Mouse (Mus musculus) limb, embryonic 10.5 days (tissue): ENCODE data around the gene Rps18. TPM values are rescaled to one million over a fixed set of nuclear protein-coding genes. Genes with fewer than 3 reads are reported as not detected.

Experiments
- DNase-seq: peaks from one replicate; pipeline ENCODE4 v3.0.0-alpha.2; 2017; ENCODE audit warnings: low spot score
- H3K27ac ChIP-seq: fragments of 300-500 bp; sonication (generic); 2 replicates; pipeline ENCODE4 v1.5.1; 2016; ENCODE audit warnings: mild to moderate bottlenecking
- H3K27me3 ChIP-seq: fragments of 300-500 bp; sonication (generic); 2 replicates; pipeline ENCODE4 v1.6.1; 2016; ENCODE audit warnings: low read depth, mild to moderate bottlenecking; ENCODE audit not compliant: poor library complexity, severe bottlenecking
- H3K36me3 ChIP-seq: fragments of 300-500 bp; sonication (generic); 2 replicates; pipeline ENCODE4 v1.6.1; 2016; ENCODE audit warnings: mild to moderate bottlenecking, moderate library complexity
- H3K4me1 ChIP-seq: fragments of 300-500 bp; sonication (generic); 2 replicates; pipeline ENCODE4 v1.6.1; 2016
- H3K4me3 ChIP-seq: fragments of 300-500 bp; sonication (generic); 2 replicates; pipeline ENCODE4 v1.5.1; 2016; ENCODE audit warnings: mild to moderate bottlenecking, moderate library complexity
- H3K9me3 ChIP-seq: fragments of 300-500 bp; sonication (generic); replicated peaks from 2 replicates; pipeline ENCODE4 v1.6.1; 2016; ENCODE audit warnings: mild to moderate bottlenecking
- WGBS: fragments of 180-500 bp; shearing (Covaris S2); methylation state at CpG from one replicate; pipeline ENCODE4 v1.1.7; 2016; 5-methylcytosine and 5-hydroxymethylcytosine counted together
- polyA plus RNA-seq: library from polyadenylated mRNA; unstranded; fragments of >200 nt; fragmentation: Nextera tagmentation; extraction: Ambion mirVana; gene quantifications from 2 replicates; pipeline ENCODE4 v1.2.1, GENCODE M21; 2016

Gene Rps18
- polyA plus RNA-seq, 1 experiment from 2014 or later = 1,605 TPM

DNA sequence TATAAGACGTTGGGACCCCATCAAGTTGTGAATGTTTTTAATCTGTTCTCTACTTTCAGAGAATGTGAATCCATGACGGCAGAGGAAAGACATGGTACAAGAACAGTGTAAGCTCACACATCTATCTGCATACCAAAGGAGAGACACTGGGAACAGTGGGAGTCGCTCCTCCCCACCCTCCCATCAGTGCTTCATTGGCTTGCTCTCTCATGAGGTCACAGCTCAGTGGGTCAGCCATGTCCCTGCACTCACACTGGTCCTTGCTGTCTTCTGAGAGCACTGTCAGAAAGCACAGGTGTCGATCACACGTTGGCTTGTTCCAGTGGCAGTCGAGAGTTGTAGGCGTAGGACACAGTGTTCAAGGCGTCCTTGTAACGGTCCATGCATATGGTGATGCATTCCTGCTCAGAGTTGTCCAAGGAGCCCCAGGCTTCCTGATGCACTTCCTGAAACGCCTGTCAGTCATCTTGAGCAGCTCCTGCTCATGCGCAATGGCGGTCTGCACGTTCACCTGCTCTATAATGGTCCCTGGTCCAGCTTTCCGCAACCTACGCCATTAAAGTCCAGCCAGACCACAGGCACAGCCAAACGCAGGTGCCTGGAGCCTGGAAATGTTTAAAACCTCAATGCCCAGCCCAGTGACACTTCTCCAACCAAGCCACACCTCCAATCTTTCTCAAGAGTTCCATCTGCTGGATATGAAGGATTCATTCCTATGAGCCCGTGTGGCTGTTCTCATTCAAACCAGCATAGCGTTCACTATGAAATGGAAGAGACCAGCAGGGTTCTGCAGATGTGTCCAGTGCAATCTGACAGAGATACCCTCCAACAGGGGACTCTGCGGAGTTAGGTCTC is 24.6 kb upstream of the Rps18 start:
- 80% methylated on average over 19 of the region's 19 CpGs for WGBS
- Histone ChIP-seq H3K27ac (peak overlapping the region; percentile 91), H3K36me3 (no peaks in the 10 kb centered on the region), H3K9me3 (no peaks in the 10 kb centered on the region), H3K4me3 (peak overlapping the region; percentile 62; the same call in 1 of the 2 replicates), H3K27me3 (peaks cover 50% of the 10 kb centered on the region), H3K4me1 (peaks cover 29% of the 10 kb centered on the region)
- DNase-seq = no peak

DNA sequence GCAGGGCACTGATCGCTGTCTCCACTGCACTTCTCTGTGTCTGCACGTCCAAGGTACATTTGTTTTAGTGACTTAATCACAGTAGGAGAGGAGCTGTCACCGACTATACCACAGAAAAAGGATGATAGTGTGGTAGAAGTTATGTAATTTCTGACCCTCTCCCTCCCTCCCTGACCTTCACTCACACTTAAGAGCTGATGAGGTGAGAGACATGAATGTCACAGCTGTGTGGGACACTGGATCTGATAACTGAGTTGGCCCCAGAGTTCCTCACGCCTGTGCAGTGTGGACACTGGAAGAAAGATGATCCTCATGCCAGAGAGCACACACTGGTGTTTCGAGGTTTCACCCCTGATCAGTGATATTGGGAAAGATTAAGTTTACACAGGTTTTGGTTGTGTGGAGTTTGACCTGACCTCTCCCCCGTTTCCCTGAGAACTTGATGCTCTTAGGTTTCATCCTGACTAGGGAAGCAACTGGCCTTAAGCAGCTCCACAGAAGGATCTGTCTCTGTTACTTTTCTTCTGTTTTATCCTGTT is 23.8 kb upstream of the Rps18 start:
- Histone ChIP-seq H3K4me1 (peaks cover 29% of the 10 kb centered on the region), H3K36me3 (no peaks in the 10 kb centered on the region), H3K9me3 (no peaks in the 10 kb centered on the region), H3K4me3 (no peak overlapping the region), H3K27me3 (peaks cover 50% of the 10 kb centered on the region), H3K27ac (no peak overlapping the region)
- WGBS = 83% methylated on average over 6 of the region's 6 CpGs
- no peak for DNase-seq

DNA sequence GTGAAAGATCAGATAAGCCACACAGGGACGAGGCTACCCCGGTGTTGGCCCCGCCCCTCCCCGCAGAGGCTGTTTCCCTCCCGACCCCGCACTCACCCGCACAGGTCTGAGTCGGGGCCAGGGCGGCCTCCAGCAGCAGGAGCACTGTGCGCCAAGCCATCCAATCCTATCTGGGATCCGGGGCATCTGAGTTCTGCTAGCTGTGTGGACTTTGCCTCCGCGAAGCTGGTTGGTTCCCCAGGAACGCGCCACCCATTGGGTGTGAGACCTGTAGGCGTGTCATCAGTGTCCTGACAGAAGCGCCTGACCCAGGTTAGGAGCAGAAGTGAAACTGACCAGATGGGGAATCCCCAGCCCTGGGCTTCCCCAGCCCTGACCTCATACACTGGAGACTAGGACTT is 22.8 kb upstream of the Rps18 start:
- peak; percentile 42 for DNase-seq
- Histone ChIP-seq H3K27ac (peak overlapping the region; percentile 46; the same call in 1 of the 2 replicates), H3K4me1 (peaks cover 29% of the 10 kb centered on the region), H3K9me3 (no peaks in the 10 kb centered on the region), H3K36me3 (no peaks in the 10 kb centered on the region), H3K4me3 (peak overlapping the region; percentile 53), H3K27me3 (peaks cover 50% of the 10 kb centered on the region)
- under 1% methylated on average over 17 of the region's 17 CpGs for WGBS

DNA sequence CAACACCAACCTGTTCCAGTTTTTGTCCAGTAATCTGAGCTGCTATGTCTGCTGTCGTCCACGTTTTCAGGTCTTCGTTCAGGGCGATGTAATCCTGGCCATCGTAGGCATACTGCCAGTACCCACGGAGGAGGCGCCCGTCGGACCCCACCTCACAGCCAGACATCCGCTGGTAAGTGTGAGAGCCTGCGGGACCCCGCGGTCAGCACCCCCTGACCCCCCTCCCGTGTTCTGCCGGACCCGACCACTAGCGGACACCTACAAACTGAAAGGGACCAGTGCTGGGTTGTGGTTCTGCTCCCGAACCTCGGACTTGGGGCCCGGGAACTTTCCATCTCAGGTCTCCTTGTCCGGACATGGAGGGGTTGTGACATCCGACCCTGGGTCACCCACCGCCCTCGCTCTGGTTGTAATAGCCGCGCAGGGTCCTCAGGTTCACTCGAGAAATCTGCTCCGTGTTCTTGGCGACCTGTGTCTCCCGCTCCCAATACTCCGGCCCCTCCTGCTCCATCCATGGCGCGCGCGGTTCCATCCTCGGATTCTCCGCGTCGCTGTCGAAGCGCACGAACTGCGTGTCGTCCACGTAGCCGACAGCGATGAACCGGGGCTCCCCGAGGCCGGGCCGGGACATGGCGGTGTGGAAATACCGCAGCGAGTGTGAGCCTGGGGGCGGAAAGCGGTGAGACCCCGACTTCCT is 22.2 kb upstream of the Rps18 start:
- peaks cover 29% of the 10 kb centered on the region for H3K4me1 ChIP-seq
- peak; percentile 35 for DNase-seq

DNA sequence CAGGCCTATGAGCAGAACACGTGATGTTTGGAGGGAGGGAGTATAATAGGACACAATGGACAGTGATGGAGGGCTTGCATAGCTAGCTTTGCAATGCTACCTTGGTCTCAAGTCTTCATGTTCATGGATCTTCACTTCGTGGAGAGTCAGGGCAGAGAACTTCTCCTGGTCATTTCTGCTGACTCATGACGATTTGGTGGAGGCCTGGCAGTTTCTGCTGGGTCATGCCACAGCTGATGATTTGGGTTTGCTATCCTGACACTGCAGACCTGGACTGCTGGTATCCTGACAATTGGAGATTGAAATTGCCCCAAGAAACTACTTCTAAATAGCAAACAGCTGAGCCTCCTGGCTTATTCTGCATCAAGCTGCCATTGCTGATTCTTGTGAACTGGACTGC is 17.8 kb upstream of the Rps18 start:
- no peak for DNase-seq
- no peaks in the 10 kb centered on the region for H3K9me3 ChIP-seq
- H3K4me3 ChIP-seq = no peak overlapping the region
- WGBS = 67% methylated on average over 3 of the region's 3 CpGs
- peaks cover 28% of the 10 kb centered on the region for H3K27me3 ChIP-seq
- H3K36me3 ChIP-seq = no peaks in the 10 kb centered on the region
- H3K4me1 ChIP-seq = peaks cover 10% of the 10 kb centered on the region
- no peak overlapping the region for H3K27ac ChIP-seq

More for the DNA sequence above, 22.2 kb upstream of the Rps18 start:
- WGBS = 3% methylated on average over 57 of the region's 57 CpGs
- Histone ChIP-seq H3K27ac (peak overlapping the region; percentile 46; the same call in 1 of the 2 replicates), H3K9me3 (no peaks in the 10 kb centered on the region), H3K36me3 (no peaks in the 10 kb centered on the region), H3K27me3 (peaks cover 50% of the 10 kb centered on the region), H3K4me3 (peak overlapping the region; percentile 53)

DNA sequence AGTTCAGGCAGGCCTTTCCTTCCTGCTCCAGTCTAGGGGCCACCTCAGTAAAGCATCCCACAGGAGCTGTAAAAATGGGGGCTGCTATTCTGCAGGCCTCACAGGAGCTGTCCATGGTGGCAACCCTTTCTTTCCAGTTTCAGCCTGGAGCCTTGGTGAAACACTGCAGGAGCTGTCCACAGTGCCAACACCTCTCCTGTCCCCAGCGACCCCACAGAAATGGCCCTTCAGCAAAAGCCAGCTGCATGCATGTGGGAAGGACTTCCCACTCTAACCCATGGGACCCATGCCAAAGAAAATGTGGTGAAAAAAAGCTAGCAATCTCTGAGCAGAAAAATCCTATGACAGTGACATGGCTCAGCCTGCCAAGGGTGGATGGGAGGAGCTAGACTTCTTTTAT is 16.9 kb upstream of the Rps18 start:
- 9% methylated on average over 1 of the region's 1 CpGs for WGBS
- H3K4me3 ChIP-seq = no peak overlapping the region
- peaks cover 19% of the 10 kb centered on the region for H3K27me3 ChIP-seq
- peak; percentile 71 for DNase-seq
- peaks cover under 1% of the 10 kb centered on the region for H3K4me1 ChIP-seq
- H3K9me3 ChIP-seq = no peaks in the 10 kb centered on the region
- H3K36me3 ChIP-seq = no peaks in the 10 kb centered on the region
- H3K27ac ChIP-seq = no peak overlapping the region

DNA sequence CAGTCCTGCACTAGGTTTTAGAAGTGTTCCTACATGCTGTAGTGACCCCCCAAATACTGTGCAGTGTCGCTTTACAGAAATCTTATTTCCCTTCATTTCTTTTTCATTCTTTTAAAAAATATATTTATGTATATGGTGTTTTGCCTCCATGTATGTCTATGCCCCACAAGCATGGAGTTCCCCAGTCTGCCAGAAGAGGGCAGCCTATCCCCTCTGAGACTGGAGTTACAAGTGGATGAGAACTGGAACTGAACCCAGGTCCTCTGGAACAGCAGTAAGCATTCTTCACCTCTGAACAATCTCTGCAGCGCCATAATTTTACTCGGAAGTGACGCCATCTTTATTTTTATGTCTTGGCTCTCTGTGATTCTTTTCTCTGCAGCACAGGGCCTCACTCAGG is 13.6 kb upstream of the Rps18 start:
- WGBS = 72% methylated on average over 4 of the region's 4 CpGs
- Histone ChIP-seq H3K4me3 (no peak overlapping the region), H3K27me3 (no peaks in the 10 kb centered on the region), H3K27ac (no peak overlapping the region), H3K9me3 (no peaks in the 10 kb centered on the region), H3K4me1 (no peaks in the 10 kb centered on the region), H3K36me3 (peaks cover 24% of the 10 kb centered on the region)
- DNase-seq = no peak

DNA sequence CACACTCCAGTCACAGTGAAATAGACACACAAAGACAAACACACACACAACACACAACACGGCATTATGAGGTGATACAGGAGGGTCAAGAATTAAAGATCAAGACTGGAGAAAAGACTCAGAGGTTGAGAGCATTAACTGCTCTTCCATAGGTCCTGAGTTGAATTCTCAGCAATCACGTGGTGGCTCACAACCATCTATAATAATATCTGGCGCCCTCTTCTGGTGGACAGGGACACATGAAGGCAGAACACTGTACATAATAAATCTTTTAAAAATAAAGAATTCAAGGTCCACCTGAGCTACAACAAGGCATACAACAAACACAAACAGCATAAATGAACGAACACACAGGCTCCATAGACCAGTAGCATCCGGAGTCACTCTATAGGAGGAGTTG is 13.1 kb upstream of the Rps18 start:
- Histone ChIP-seq H3K4me3 (no peak overlapping the region), H3K27ac (no peak overlapping the region), H3K9me3 (no peaks in the 10 kb centered on the region), H3K36me3 (peaks cover 28% of the 10 kb centered on the region), H3K4me1 (no peaks in the 10 kb centered on the region), H3K27me3 (no peaks in the 10 kb centered on the region)
- no peak for DNase-seq
- 30% methylated on average over 5 of the region's 5 CpGs for WGBS

DNA sequence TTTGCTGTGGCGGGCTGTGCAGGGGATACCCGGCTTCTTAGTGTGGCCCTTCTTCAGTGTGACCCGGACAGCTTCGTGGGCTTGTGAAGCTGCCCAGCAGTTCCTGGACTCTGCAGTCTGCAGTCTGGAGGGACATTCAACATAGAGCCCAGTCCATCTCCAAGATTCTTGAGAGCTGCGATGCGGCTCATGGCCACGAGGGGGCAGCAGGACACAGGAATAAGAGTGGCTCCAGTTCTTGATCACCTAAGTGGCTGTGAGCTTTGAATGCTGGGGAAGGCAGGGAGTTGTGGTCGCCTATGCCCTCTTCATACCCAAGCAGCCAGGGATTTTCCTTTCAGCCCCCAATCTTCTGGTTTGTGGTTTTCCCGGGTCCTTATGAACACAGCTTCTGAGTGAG is 12.7 kb upstream of the Rps18 start:
- Histone ChIP-seq H3K4me3 (no peak overlapping the region), H3K4me1 (no peaks in the 10 kb centered on the region)

DNA sequence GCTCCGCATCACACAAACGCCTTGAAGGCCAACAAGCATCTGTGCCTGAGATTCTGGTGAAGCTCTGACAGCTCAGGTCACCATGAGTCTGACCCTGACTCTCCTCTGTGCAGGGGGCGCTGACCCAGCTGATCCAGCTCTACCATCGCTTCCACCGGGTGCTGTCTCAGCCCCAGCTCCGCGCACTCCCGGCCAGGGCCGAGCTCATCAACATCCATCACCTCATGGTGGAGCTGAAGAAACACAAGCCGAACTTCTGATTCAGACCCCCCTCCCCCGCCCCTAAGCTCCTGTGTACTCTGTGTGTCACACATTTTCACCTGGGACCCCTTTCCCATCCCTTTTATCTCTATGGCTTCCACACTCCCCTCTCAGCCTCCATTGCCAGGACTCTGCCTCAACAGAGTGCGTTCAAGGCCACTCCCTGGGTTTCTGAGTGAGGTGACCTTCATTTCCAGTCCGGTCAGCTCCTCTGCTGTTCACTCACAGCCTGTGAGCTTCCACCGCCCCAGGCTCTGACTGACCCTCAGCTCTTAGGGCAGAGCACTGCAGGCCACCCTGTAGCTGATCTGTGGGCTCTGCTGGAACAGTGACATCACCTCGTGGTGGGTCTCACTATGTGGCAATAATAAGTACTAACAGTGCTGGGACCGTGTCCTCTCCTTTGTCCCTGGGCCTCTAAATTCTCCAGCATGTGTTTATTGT is 10.2 kb upstream of the Rps18 start:
- WGBS = 89% methylated on average over 16 of the region's 16 CpGs
- no peaks in the 10 kb centered on the region for H3K4me1 ChIP-seq
- H3K9me3 ChIP-seq = no peaks in the 10 kb centered on the region
- peaks cover 57% of the 10 kb centered on the region for H3K36me3 ChIP-seq
- no peaks in the 10 kb centered on the region for H3K27me3 ChIP-seq
- DNase-seq = no peak
- no peak overlapping the region for H3K4me3 ChIP-seq
- H3K27ac ChIP-seq = no peak overlapping the region

More for the DNA sequence above, 12.7 kb upstream of the Rps18 start:
- WGBS = 4% methylated on average over 9 of the region's 9 CpGs
- Histone ChIP-seq H3K36me3 (peaks cover 32% of the 10 kb centered on the region), H3K27me3 (no peaks in the 10 kb centered on the region), H3K27ac (no peak overlapping the region), H3K9me3 (no peaks in the 10 kb centered on the region)
- peak; percentile 91 for DNase-seq

DNA sequence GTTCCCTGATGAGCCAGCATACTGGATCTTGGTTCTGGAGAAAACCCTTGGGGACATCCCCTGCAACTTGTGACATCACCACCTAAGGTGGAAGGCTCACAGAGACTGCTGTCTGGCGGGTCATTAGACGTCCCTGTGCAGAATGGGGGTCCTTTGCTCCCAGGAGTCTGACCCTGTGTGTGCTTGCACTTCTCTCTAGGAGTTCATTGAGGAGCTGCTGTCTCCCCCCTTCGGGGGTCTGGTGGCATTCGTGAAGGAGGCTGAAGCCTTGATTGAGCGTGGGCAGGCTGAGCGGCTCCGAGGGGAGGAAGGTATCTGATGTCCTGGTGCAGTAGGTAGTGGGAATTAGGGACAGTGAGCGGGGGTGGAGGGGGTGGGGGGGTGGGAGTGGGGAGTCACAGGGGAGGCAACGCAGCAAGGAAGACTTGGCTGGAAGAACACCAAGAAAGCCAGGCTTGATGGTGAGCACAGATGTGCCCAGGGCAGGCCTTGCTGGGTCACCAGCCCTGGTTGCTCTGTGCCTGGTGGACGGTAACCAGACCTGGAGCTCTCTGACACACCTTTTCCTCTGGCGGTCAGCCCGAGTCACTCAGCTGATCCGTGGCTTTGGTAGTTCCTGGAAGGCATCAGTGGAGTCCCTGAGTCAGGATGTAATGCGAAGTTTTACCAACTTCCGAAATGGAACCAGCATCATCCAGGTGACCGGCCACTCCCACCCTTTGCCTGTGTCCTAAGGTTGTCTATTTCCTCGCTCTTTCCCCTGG is 9.5 kb upstream of the Rps18 start:
- Histone ChIP-seq H3K36me3 (peaks cover 64% of the 10 kb centered on the region), H3K27me3 (no peaks in the 10 kb centered on the region), H3K27ac (no peak overlapping the region), H3K4me3 (no peak overlapping the region), H3K4me1 (no peaks in the 10 kb centered on the region), H3K9me3 (no peaks in the 10 kb centered on the region)
- DNase-seq = no peak
- WGBS = 95% methylated on average over 17 of the region's 17 CpGs

DNA sequence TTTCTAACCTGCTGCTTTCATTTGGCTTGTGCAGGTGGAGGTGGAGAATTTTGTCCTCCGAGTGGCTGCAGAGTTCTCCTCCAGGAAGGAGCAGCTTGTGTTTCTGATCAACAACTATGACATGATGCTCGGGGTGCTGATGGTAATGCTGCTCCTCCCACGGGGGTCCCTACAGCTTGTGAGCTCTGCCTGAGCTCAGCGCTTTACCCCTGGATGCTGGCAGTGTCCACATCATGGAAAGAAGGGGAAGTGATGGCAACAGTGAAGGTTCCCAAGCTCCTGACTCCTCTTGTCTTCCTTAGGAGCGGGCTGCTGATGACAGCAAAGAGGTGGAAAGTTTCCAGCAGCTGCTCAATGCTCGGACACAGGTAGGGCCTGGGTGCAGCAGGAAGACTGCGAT is 7.1 kb upstream of the Rps18 start:
- no peaks in the 10 kb centered on the region for H3K4me1 ChIP-seq
- WGBS = 93% methylated on average over 7 of the region's 7 CpGs
- no peak for DNase-seq
- H3K27ac ChIP-seq = no peak overlapping the region
- H3K9me3 ChIP-seq = no peaks in the 10 kb centered on the region
- peaks cover 88% of the 10 kb centered on the region for H3K36me3 ChIP-seq
- no peaks in the 10 kb centered on the region for H3K27me3 ChIP-seq
- no peak overlapping the region for H3K4me3 ChIP-seq
